Mouse (Mus musculus): ENCODE data around the gene Dot1l. TPM values are rescaled to one million over a fixed set of nuclear protein-coding genes. Genes with fewer than 3 reads are reported as not detected.

Dot1l gene
- polyA plus RNA-seq, 1 experiment from 2014 or later: 25.6 TPM

DNA sequence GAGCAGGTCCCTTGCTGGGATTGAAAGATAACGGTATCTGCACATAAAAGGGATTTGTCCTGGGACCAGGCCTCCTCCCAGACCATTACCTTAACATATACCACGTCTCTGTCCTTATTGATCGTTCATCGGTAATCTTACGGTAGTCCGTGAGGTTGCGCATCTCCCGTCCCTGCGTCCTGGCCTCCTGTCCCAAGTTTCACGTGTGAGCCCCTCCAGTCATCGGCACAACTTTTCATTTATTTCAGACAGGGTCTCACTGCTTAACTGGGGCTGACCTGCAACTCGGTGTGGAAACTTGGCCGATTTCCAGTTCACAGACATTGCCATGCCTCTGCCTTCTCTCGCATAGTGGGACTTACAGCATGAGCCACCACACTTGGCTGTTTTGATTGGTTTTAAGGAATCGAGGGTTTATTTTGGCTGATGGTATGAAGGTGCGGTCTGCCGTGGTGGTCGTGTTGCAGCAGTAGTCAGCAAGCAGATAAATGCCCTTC is 44.1 kb downstream of the Dot1l start:
- no peaks in the 10 kb centered on the region for H3K27me3 ChIP-seq (ENCODE audit: insufficient read depth, poor library complexity, severe bottlenecking)
- no peaks in the 10 kb centered on the region for H3K9me3 ChIP-seq
- no peak for DNase-seq (ENCODE audit: low spot score)
- peak overlapping the region; percentile 93 for H3K4me3 ChIP-seq
- peaks cover 36% of the 10 kb centered on the region for H3K4me1 ChIP-seq
- peak overlapping the region; percentile 99 for H3K27ac ChIP-seq
- WGBS: 2% methylated on average over 18 of the region's 18 CpGs
- peaks cover 67% of the 10 kb centered on the region for H3K36me3 ChIP-seq

DNA sequence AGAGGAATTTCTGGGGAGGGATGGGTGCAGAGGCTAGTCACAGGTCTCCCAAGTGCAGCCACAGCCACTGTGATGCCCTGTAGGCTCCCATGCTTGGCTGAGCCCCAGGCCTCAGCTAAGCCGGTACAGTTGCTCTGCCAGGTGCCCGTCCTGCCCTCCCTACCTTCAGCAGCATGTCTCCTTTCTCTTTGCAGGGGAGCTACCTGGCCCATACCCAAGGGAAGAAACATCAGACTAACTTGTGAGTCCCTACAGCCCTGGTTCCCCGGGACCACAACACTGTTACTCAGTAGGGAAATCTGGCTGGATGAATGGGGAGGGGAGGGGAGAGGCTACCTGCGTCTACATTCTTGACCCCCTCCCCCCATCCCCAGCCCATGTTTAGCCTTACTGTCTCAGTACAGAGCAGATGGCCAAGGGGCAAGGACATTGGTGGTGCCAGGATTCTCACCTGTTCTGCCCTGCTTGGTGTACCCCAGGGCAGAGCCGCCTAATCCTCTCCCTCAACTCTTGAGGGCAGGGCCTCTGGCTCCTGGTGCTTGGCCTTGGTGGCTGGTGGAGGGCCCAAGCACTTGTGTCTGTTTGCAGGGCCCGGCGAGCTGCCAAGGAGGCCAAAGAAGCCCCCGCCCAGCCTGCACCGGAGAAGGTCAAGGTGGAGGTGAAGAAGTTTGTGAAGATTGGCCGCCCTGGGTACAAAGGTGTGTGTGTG is 47.4 kb downstream of the Dot1l start:
- Histone ChIP-seq H3K4me3 (no peak overlapping the region), H3K4me1 (peaks cover 49% of the 10 kb centered on the region), H3K36me3 (peaks cover 59% of the 10 kb centered on the region), H3K9me3 (no peaks in the 10 kb centered on the region), H3K27me3 (ENCODE audit: insufficient read depth, poor library complexity, severe bottlenecking) (peaks cover 12% of the 10 kb centered on the region; the same call in 1 of the 2 replicates), H3K27ac (no peak overlapping the region)
- 93% methylated on average over 10 of the region's 10 CpGs for WGBS
- DNase-seq (ENCODE audit: low spot score): no peak

DNA sequence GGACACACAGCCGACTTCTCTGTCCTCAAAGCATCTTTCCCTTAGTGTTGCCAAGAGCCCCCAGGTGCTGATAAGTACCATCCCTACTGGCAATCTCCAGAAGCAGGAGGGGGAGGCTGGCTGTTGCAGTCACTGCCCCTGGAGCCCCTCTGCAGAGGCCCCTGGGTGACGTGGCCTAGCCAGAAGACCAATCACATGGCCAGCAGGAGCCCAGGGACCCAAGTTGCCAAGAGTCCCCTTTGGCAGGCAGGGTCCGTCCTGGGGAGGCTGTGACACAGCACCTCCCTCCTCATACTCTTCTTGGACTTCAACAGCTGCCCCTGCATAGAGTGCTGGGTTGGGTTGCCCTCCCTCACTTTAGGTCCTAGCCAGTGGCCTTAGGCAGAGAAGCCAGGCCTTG is 48.0 kb downstream of the Dot1l start:
- WGBS: 80% methylated on average over 3 of the region's 3 CpGs
- H3K27ac ChIP-seq: no peak overlapping the region; the same call in 1 of the 2 replicates
- no peaks in the 10 kb centered on the region for H3K9me3 ChIP-seq
- H3K4me3 ChIP-seq: no peak overlapping the region
- peaks cover 55% of the 10 kb centered on the region for H3K4me1 ChIP-seq
- H3K36me3 ChIP-seq: peaks cover 59% of the 10 kb centered on the region
- DNase-seq (ENCODE audit: low spot score): no peak
- H3K27me3 ChIP-seq (ENCODE audit: insufficient read depth, poor library complexity, severe bottlenecking): peaks cover 16% of the 10 kb centered on the region; the same call in 1 of the 2 replicates

DNA sequence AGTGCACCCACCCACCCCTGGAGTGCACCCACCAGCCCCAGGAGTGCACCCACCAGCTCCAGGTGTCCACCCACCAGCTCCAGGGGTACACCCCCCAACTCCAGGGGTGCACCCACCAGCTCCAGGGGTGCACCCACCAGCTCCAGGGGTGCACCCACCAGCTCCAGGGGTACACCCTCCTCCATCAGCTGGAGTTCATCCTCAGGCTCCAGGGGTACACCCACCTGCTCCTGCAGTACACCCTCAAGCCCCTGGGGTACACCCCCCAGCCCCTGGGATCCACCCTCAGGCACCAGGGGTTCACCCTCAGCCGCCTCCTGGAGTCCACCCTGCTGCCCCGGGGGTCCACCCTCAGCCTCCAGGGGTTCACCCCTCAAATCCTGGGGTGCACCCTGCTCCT is 49.3 kb downstream of the Dot1l start:
- no peaks in the 10 kb centered on the region for H3K9me3 ChIP-seq
- peaks cover 59% of the 10 kb centered on the region for H3K36me3 ChIP-seq
- peaks cover 67% of the 10 kb centered on the region for H3K4me1 ChIP-seq
- no peak overlapping the region for H3K27ac ChIP-seq
- no peak overlapping the region for H3K4me3 ChIP-seq
- DNase-seq (ENCODE audit: low spot score): no peak
- WGBS: 97% methylated on average over 2 of the region's 2 CpGs
- peaks cover 20% of the 10 kb centered on the region; the same call in 1 of the 2 replicates for H3K27me3 ChIP-seq (ENCODE audit: insufficient read depth, poor library complexity, severe bottlenecking)

DNA sequence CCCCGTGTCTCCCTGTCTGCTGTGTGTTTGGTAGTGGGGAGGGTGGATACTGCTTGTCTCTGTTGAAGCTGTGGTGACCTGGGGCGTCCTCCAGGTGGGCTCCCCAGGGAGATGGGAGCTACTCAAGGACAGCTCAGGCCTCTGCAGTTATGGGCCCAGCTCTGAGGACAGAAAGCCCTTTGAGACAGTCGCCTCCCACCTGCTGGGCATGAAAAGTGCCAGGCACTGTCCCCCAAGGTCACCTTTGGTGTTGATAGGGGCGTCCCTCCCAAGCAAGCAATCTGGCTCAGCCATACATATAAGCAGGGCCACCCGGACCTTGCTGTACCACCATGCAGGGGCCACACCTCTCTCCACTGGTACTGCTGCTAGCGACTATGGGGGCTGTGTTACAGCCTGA is 49.9 kb downstream of the Dot1l start, which contains the start of gene Amh:
Gene Amh (plus strand): TSS at position 328 of the 400 bp plus-strand sequence.
- Histone ChIP-seq H3K9me3 (no peaks in the 10 kb centered on the region), H3K27me3 (ENCODE audit: insufficient read depth, poor library complexity, severe bottlenecking) (peaks cover 20% of the 10 kb centered on the region), H3K4me1 (peaks cover 67% of the 10 kb centered on the region), H3K4me3 (peak within 1 kb of the TSS; percentile 69), H3K27ac (peak within 1 kb of the TSS; percentile 89), H3K36me3 (peaks cover 58% of the 10 kb centered on the region)
- no peak for DNase-seq (ENCODE audit: low spot score)
- WGBS: 61% methylated on average over 6 of the region's 6 CpGs

DNA sequence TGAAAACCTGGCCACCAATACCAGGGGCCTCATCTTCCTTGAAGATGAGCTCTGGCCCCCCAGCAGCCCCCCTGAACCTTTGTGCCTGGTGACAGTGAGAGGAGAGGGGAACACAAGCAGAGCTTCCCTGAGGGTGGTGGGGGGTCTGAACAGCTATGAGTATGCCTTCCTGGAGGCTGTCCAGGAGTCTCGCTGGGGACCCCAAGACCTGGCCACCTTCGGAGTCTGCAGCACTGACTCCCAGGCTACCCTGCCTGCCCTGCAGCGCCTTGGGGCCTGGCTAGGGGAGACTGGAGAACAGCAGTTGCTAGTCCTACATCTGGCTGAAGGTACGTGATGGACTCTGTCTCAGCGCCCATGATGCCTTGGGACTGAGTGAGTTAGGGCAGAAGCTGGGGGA is 50.3 kb downstream of the Dot1l start:
- Histone ChIP-seq H3K4me1 (peaks cover 67% of the 10 kb centered on the region), H3K27me3 (ENCODE audit: insufficient read depth, poor library complexity, severe bottlenecking) (peaks cover 23% of the 10 kb centered on the region), H3K4me3 (peak overlapping the region; percentile 9), H3K9me3 (no peaks in the 10 kb centered on the region), H3K27ac (peak overlapping the region; percentile 37; the same call in 1 of the 2 replicates), H3K36me3 (peaks cover 54% of the 10 kb centered on the region)
- no peak for DNase-seq (ENCODE audit: low spot score)
- 74% methylated on average over 5 of the region's 5 CpGs for WGBS

DNA sequence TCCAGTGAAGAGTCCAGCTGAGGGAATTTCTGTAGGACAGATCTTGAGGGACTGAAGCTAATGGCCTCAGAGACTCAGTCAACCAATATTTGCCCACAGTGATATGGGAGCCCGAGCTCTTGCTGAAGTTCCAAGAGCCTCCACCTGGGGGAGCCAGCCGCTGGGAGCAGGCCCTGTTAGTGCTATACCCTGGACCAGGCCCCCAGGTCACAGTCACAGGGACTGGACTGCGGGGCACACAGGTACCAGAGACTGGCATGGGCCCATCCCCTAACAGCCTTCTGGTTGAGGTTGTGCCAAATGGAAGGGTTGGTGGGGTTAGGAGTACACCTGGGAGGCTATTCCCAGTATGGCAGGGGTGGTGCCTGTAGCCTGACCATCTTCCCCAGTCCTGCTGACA is 50.9 kb downstream of the Dot1l start:
- peak; percentile 89 for DNase-seq (ENCODE audit: low spot score)
- Histone ChIP-seq H3K36me3 (peaks cover 50% of the 10 kb centered on the region), H3K27me3 (ENCODE audit: insufficient read depth, poor library complexity, severe bottlenecking) (peaks cover 26% of the 10 kb centered on the region), H3K27ac (peak overlapping the region; percentile 89; the same call in 1 of the 2 replicates), H3K9me3 (no peaks in the 10 kb centered on the region), H3K4me3 (0 out of 2 replicates have a peak overlapping the region, but pooled peaks have one; percentile 69), H3K4me1 (peaks cover 66% of the 10 kb centered on the region)
- 18% methylated on average over 3 of the region's 3 CpGs for WGBS

DNA sequence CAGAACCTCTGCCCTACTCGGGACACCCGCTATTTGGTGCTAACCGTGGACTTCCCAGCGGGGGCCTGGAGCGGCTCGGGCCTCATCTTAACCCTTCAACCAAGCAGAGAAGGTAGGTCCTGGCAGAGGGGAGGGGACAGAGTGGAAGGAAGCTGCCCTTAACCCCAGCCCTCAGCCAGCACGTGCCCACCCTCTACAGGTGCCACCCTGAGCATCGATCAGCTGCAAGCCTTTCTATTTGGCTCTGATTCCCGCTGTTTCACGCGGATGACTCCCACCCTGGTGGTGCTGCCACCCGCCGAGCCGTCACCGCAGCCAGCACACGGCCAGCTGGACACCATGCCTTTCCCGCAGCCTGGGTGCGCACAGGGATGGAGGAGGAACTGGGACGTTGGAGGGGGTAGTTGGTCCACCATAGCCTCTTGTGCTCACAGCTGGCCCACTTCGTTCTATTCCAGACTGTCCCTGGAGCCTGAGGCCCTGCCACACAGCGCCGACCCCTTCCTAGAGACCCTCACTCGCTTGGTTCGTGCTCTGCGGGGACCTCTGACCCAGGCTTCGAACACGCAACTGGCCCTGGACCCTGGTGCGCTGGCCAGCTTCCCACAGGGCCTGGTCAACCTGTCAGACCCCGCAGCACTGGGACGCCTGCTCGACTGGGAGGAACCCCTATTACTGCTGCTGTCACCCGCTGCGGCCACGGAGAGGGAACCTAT is 51.5 kb downstream of the Dot1l start:
- Histone ChIP-seq H3K4me3 (peak overlapping the region; percentile 69), H3K4me1 (peaks cover 66% of the 10 kb centered on the region), H3K9me3 (no peaks in the 10 kb centered on the region), H3K36me3 (peaks cover 44% of the 10 kb centered on the region), H3K27me3 (ENCODE audit: insufficient read depth, poor library complexity, severe bottlenecking) (peaks cover 26% of the 10 kb centered on the region), H3K27ac (peak overlapping the region; percentile 89)
- WGBS: 37% methylated on average over 34 of the region's 34 CpGs
- DNase-seq (ENCODE audit: low spot score): no peak

DNA sequence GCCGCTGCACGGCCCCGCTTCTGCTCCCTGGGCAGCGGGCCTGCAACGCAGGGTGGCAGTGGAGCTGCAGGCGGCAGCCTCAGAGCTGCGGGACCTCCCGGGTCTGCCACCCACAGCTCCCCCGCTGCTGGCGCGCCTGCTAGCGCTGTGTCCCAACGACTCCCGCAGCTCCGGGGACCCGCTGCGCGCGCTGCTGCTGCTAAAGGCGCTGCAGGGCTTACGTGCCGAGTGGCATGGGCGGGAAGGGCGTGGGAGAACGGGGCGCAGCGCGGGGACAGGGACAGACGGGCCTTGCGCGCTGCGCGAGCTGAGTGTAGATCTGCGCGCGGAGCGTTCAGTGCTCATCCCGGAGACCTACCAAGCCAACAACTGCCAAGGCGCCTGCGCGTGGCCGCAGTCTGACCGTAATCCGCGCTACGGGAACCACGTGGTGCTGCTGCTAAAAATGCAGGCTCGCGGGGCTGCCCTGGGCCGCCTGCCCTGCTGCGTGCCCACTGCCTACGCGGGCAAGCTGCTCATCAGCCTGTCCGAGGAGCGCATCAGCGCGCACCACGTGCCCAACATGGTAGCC is 52.1 kb downstream of the Dot1l start:
- peak overlapping the region; percentile 69 for H3K4me3 ChIP-seq
- peak overlapping the region; percentile 89 for H3K27ac ChIP-seq
- peaks cover 68% of the 10 kb centered on the region for H3K4me1 ChIP-seq
- peak; percentile 90 for DNase-seq (ENCODE audit: low spot score)
- H3K27me3 ChIP-seq (ENCODE audit: insufficient read depth, poor library complexity, severe bottlenecking): peaks cover 26% of the 10 kb centered on the region
- H3K36me3 ChIP-seq: peaks cover 38% of the 10 kb centered on the region
- 1% methylated on average over 58 of the region's 58 CpGs for WGBS
- no peaks in the 10 kb centered on the region for H3K9me3 ChIP-seq

DNA sequence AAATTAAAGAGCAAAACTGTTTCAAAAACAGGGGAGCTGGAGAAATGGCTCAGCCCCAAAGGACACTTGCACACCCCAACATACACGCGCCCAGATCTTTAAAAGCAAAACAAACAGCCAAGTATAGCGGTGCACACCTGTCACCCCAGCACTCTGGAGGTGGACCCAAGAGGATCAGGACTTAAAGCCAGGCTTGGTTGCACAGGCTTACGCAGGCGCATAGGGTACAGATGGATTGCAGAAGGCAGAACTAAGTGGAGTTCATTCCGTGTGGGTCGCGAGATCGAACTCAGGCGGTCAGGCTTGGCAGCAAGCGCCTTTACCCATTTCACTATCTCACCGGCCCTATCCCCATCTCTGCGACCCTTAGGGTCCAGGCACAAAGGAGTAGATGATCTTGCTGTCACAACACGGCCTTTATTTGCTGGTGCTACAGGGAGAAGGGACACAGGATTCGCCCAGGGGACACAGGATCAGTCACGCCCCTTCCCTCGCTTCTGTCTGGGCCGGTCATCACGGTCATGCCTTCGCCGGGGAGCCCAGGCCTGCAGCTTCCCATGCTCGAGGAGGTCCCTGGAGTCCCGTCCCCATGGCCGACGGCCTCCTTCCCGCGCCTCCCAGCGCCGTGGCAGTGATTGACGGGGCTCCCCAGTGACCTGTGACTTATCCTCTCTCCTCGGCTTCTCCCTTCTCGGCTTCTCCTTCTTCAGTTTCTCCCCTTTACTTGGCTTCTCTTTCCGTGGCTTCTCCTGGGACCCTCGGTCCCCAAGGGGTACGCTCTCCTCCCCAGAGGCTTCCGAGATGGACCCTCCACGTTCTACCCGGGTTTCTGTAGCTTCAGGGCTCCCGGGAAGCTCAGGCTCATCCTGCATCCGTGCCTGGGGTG is 53.3 kb downstream of the Dot1l start:
- H3K27me3 ChIP-seq (ENCODE audit: insufficient read depth, poor library complexity, severe bottlenecking): peaks cover 26% of the 10 kb centered on the region
- no peak for DNase-seq (ENCODE audit: low spot score)
- no peaks in the 10 kb centered on the region for H3K9me3 ChIP-seq
- peak overlapping the region; percentile 69 for H3K4me3 ChIP-seq
- H3K27ac ChIP-seq: peak overlapping the region; percentile 89
- peaks cover 73% of the 10 kb centered on the region for H3K4me1 ChIP-seq
- peaks cover 26% of the 10 kb centered on the region for H3K36me3 ChIP-seq
- WGBS: 13% methylated on average over 40 of the region's 40 CpGs

DNA sequence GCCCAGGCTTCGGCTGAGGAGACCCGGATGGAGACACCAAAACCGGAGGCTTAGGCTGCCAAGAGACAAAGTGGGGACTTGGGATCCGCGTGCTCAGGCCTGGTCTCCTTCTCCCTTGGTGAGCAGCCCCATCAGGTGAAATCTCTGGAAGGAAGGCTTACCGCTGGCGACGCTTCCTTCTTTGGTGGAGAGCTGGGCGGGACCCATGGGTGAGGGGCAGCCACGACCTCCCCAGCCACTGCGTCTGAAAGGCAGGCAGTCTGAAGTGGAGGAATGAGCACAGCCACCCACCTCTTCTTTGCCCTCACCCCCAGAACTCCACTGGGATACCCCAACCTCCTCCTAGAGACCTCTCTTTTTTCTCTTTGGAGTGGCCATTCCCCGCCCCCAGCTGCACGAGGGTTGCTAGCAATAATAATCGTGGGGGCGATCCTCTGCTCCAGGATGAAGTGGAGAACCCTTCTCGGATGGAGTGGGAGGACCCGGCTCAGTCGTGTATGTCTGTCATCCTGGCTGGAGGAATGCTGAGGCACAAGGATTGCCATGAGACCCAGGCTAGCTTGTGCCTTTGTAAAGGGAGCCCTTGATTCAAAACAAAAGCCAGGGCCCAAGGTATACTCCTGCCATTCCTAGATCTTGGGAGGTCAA is 54.1 kb downstream of the Dot1l start:
- peaks cover 73% of the 10 kb centered on the region for H3K4me1 ChIP-seq
- H3K4me3 ChIP-seq: peak overlapping the region; percentile 69
- DNase-seq (ENCODE audit: low spot score): peak; percentile 77
- peaks cover 18% of the 10 kb centered on the region for H3K36me3 ChIP-seq
- H3K27me3 ChIP-seq (ENCODE audit: insufficient read depth, poor library complexity, severe bottlenecking): peaks cover 26% of the 10 kb centered on the region
- H3K9me3 ChIP-seq: no peaks in the 10 kb centered on the region
- 5% methylated on average over 18 of the region's 18 CpGs for WGBS
- peak overlapping the region; percentile 89 for H3K27ac ChIP-seq

DNA sequence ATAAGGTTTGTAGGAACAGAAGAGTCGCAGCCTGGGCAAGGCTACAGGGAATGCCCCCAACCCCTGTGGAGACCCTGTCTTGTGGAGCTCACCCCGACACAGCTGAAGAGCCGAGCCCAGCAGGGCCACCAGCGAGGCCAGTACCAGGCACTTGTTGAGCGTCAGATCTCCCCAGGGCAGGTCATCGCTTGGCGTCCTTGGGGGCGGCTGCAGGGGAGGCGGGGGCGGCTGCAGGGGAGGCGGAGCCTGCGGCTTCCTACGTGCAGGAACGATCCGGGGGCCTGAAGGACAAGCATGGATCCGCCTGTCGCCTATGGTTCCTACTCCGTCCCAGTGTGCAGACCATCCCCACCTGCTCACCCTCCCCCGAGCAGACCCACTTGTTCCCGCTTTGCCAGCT is 55.1 kb downstream of the Dot1l start:
- Histone ChIP-seq H3K9me3 (no peaks in the 10 kb centered on the region), H3K4me1 (peaks cover 63% of the 10 kb centered on the region), H3K27me3 (ENCODE audit: insufficient read depth, poor library complexity, severe bottlenecking) (peaks cover 26% of the 10 kb centered on the region), H3K27ac (peak overlapping the region; percentile 86), H3K4me3 (peak overlapping the region; percentile 54), H3K36me3 (peaks cover 8% of the 10 kb centered on the region)
- peak; percentile 80 for DNase-seq (ENCODE audit: low spot score)
- 2% methylated on average over 20 of the region's 20 CpGs for WGBS
